Mouse (Mus musculus) heart, embryonic 16.5 days (tissue): ENCODE measurements around the gene Slc39a13. TPM values are rescaled to one million over a fixed set of nuclear protein-coding genes. Genes with fewer than 3 reads are reported as not detected.

Source experiments
- ATAC-seq: fragments of 200-750 bp; cut with Nextera tagmentation; replicated peaks from 2 replicates; pipeline ENCODE4 v1.8.0; 2017; ENCODE audit warnings: moderate number of reproducible peaks; ENCODE audit not compliant: insufficient read depth, low FRiP score; ENCODE audit errors: extremely low read depth
- H3K27ac ChIP-seq: fragments of 300-500 bp; sonication (generic); 2 replicates; pipeline ENCODE4 v1.5.1; 2014; ENCODE audit warnings: mild to moderate bottlenecking, low read length, control low read depth, moderate library complexity
- H3K27me3 ChIP-seq: fragments of 300-500 bp; sonication (generic); 2 replicates; pipeline ENCODE4 v1.6.1; 2014; ENCODE audit warnings: low read length, mixed read lengths; ENCODE audit not compliant: control insufficient read depth, insufficient read depth
- H3K36me3 ChIP-seq: fragments of 300-500 bp; sonication (generic); 2 replicates; pipeline ENCODE4 v1.6.1; 2014; ENCODE audit not compliant: control insufficient read depth, insufficient read depth
- H3K4me1 ChIP-seq: fragments of 300-500 bp; sonication (generic); 2 replicates; pipeline ENCODE4 v1.6.1; 2014; ENCODE audit warnings: low read length, mixed read lengths; ENCODE audit not compliant: control insufficient read depth, insufficient read depth
- H3K4me2 ChIP-seq: fragments of 300-500 bp; sonication (generic); 2 replicates; pipeline ENCODE4 v1.6.1; 2014; ENCODE audit warnings: low read depth, mild to moderate bottlenecking, control low read depth, low read length
- H3K4me3 ChIP-seq: fragments of 300-500 bp; sonication (generic); 2 replicates; pipeline ENCODE4 v1.5.1; 2014; ENCODE audit warnings: mild to moderate bottlenecking, control low read depth, low read length
- H3K9ac ChIP-seq: fragments of 300-500 bp; sonication (generic); 2 replicates; pipeline ENCODE4 v1.6.1; 2014; ENCODE audit warnings: low read length, control low read depth
- H3K9me3 ChIP-seq: fragments of 300-500 bp; sonication (generic); replicated peaks from 2 replicates; pipeline ENCODE4 v1.6.1; 2016; ENCODE audit warnings: low read length; ENCODE audit not compliant: control insufficient read depth
- WGBS: fragments of 180-500 bp; shearing (Covaris S2); extraction: QIAGEN DNeasy Blood & Tissue Kit; methylation state at CpG from one replicate; pipeline ENCODE4 v1.1.7; 2014; 5-methylcytosine and 5-hydroxymethylcytosine counted together
- polyA plus RNA-seq: library from polyadenylated mRNA; unstranded; fragments of >200 nt; fragmentation: Nextera tagmentation; extraction: Ambion mirVana; gene quantifications from 2 replicates; pipeline ENCODE4 v1.2.1, GENCODE M21; 2015

Gene Slc39a13
- polyA plus RNA-seq, 1 experiment from 2014 or later: 61.3 TPM

DNA sequence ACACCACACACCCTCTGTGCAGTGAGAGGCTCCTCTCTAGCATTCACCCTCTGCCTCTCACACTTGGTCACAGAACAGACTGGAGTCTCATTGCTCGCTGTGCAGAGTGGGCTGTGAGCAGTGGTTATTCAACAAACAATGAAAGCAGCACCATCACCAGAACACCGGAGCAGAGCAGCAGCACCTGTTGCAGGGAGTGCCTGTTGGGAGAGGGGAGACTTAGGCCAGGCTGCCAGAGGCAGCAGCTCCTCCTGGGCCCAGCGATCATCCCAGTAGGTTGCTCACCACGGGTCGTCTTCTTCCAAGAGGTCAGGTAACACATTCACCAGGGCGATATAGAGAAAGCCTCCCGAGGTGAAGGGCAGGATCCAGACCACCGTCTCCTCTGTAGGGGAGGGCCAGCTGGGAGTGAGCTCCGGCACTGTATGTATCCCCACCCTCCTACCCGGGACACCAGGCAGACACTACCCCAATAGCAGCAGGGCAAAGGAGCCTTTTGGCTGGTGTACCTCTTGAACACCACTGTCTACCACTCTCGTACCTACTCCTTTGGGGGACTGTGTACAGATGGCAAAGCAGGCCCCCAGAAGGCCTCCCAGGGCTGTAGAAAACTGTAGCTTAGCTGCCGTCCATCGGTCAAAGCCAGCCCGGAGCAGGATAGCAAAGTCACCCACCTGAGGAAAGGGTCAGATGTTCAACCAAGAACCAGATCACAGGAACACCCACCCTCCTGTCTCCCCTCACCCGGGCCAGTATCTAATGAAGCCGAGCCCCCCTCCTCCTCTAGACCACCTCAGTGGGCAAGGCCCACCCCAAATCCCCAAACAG, 7.2 kb downstream of the Slc39a13 start:
- H3K36me3 ChIP-seq: peaks cover 40% of the 10 kb centered on the region
- H3K9me3 ChIP-seq: no peaks in the 10 kb centered on the region
- H3K9ac ChIP-seq: peak overlapping the region; percentile 18
- peaks cover 37% of the 10 kb centered on the region for H3K4me1 ChIP-seq
- no peak for ATAC-seq
- H3K4me2 ChIP-seq: no peak overlapping the region
- peak overlapping the region; percentile 84 for H3K27ac ChIP-seq
- H3K4me3 ChIP-seq: no peak overlapping the region
- no peaks in the 10 kb centered on the region for H3K27me3 ChIP-seq
- WGBS: 89% methylated on average over 16 of the region's 16 CpGs

- Histone ChIP-seq H3K4me1 (peaks cover 32% of the 10 kb centered on the region), H3K4me2 (0 out of 2 replicates have a peak overlapping the region, but pooled peaks have one; percentile 1), H3K9me3 (no peaks in the 10 kb centered on the region), H3K4me3 (no peak overlapping the region), H3K36me3 (peaks cover 48% of the 10 kb centered on the region), H3K27ac (peak overlapping the region; percentile 84), H3K27me3 (no peaks in the 10 kb centered on the region), H3K9ac (peak overlapping the region; percentile 18)
- 27% methylated on average over 6 of the region's 6 CpGs for WGBS
- peak; percentile 66 for ATAC-seq
Measured at GRCm38 (mm10) chr2:91061849-91062481, 8.3 kb downstream of the Slc39a13 start.

- peak; percentile 23; the same call in 1 of the 2 replicates for ATAC-seq
- 53% methylated on average over 10 of the region's 10 CpGs for WGBS
Measured at GRCm38 (mm10) chr2:91060544-91061355, 9.5 kb downstream of the Slc39a13 start.

DNA sequence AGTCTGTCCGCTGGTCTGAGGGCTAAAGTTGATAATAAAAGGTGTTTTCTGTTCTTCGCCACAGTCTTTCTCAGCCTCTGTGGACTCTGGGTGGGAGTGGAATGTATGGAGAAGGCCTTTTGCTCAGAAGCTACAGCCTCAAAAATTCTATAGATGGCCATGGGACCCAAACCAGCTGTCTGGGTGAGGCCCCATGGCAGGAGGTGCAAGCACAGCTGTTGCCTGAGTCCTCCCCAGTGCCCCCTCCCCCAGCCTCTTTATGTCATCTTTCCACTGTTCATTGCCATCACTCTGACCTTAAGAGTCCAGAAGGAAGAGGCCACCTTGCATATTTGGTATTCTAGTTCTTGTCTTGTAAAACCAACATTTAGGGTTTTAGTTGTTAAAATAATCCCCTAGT, 10.8 kb downstream of the Slc39a13 start:
- ATAC-seq: no peak
- H3K9ac ChIP-seq: no peak overlapping the region
- H3K4me2 ChIP-seq: no peak overlapping the region
- peaks cover 33% of the 10 kb centered on the region for H3K4me1 ChIP-seq
- no peak overlapping the region for H3K27ac ChIP-seq
- H3K36me3 ChIP-seq: peaks cover 59% of the 10 kb centered on the region
- no peaks in the 10 kb centered on the region for H3K9me3 ChIP-seq
- no peak overlapping the region for H3K4me3 ChIP-seq
- no peaks in the 10 kb centered on the region for H3K27me3 ChIP-seq
- WGBS: 94% methylated on average over 2 of the region's 2 CpGs

More at GRCm38 (mm10) chr2:91060544-91061355, 9.5 kb downstream of the Slc39a13 start:
- H3K4me3 ChIP-seq: no peak overlapping the region
- H3K9me3 ChIP-seq: no peaks in the 10 kb centered on the region
- H3K36me3 ChIP-seq: peaks cover 60% of the 10 kb centered on the region
- 0 out of 2 replicates have a peak overlapping the region, but pooled peaks have one; percentile 26 for H3K9ac ChIP-seq
- H3K4me1 ChIP-seq: peaks cover 27% of the 10 kb centered on the region
- peak overlapping the region; percentile 84 for H3K27ac ChIP-seq
- no peaks in the 10 kb centered on the region for H3K27me3 ChIP-seq
- H3K4me2 ChIP-seq: no peak overlapping the region

GRCm38 (mm10) chr2:91058435-91058834, 11.8 kb downstream of the Slc39a13 start:
- H3K27me3 ChIP-seq: no peaks in the 10 kb centered on the region
- no peak overlapping the region for H3K4me2 ChIP-seq
- H3K36me3 ChIP-seq: peaks cover 51% of the 10 kb centered on the region
- H3K4me3 ChIP-seq: no peak overlapping the region
- H3K4me1 ChIP-seq: peaks cover 33% of the 10 kb centered on the region
- no peak overlapping the region for H3K9ac ChIP-seq
- no peak overlapping the region for H3K27ac ChIP-seq
- H3K9me3 ChIP-seq: no peaks in the 10 kb centered on the region
- ATAC-seq: no peak
- 89% methylated on average over 5 of the region's 5 CpGs for WGBS

- peaks cover 6% of the 10 kb centered on the region for H3K4me1 ChIP-seq
- peak within 1 kb of the TSS; percentile 90 for H3K9ac ChIP-seq
- peak within 1 kb of the TSS; percentile 96 for H3K4me2 ChIP-seq
- peak within 1 kb of the TSS; percentile 88 for H3K27ac ChIP-seq
- no peaks in the 10 kb centered on the region for H3K27me3 ChIP-seq
- WGBS: under 1% methylated on average over 40 of the region's 40 CpGs
- ATAC-seq: peak; percentile 97
- no peaks in the 10 kb centered on the region for H3K9me3 ChIP-seq
- peaks cover 32% of the 10 kb centered on the region for H3K36me3 ChIP-seq
- H3K4me3 ChIP-seq: peak within 1 kb of the TSS; percentile 95
Measured at GRCm38 (mm10) chr2:91053934-91054382, 16.3 kb downstream of the Slc39a13 start, which contains the start of gene Psmc3. Psmc3 (plus strand) TSS chr2:91054009.

DNA sequence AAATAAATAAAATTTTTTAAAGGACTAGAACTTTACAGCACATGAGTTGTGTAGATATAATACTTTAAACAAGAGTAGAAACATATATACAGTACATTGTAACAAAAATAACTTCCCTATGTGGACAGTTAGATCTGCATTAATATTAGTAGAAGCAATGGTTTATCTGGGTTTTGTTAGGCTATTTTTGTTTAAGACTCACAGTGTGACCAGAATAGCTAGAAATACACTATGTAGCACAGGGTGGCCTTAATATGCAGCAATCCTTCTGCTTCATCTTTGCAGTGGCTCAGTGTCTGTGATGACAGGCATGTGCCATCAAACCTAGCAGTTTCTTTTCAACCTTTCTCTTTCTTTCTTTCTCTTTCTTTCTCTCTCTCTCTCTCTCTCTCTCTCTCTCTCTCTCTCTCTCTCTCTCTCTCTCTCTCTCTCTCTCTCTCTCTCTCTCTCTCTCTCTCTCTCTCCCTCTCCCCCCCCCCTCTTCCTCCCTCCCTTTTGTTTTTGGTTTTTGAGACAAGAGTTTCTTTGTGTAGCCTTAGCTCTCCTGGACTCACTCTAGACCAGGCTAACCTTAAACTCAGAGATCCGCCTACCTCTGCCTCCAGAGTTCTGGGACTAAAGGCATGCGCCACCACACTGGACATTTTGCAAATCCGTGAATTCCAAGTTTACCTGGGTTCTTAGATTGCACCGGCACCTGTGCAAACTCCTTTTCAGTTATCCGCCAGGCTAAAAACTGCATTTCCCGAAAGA, 16.9 kb downstream of the Slc39a13 start:
- peaks cover 26% of the 10 kb centered on the region for H3K36me3 ChIP-seq
- peak overlapping the region; percentile 52 for H3K4me2 ChIP-seq
- WGBS: 2% methylated on average over 6 of the region's 6 CpGs
- H3K27me3 ChIP-seq: no peaks in the 10 kb centered on the region
- peak; percentile 30 for ATAC-seq
- no peak overlapping the region for H3K27ac ChIP-seq
- H3K4me1 ChIP-seq: peaks cover 6% of the 10 kb centered on the region
- no peaks in the 10 kb centered on the region for H3K9me3 ChIP-seq
- H3K9ac ChIP-seq: peak overlapping the region; percentile 90
- H3K4me3 ChIP-seq: peak overlapping the region; percentile 95

- WGBS: 46% methylated on average over 2 of the region's 2 CpGs
- Histone ChIP-seq H3K36me3 (peaks cover 22% of the 10 kb centered on the region), H3K27ac (no peak overlapping the region), H3K9me3 (no peaks in the 10 kb centered on the region), H3K9ac (no peak overlapping the region), H3K27me3 (no peaks in the 10 kb centered on the region), H3K4me2 (no peak overlapping the region), H3K4me1 (peaks cover 6% of the 10 kb centered on the region), H3K4me3 (no peak overlapping the region)
- ATAC-seq: no peak
Measured at GRCm38 (mm10) chr2:91052752-91053151, 17.5 kb downstream of the Slc39a13 start.
